Mouse (Mus musculus): ENCODE measurements around the gene Rundc3a. TPM values are rescaled to one million over a fixed set of nuclear protein-coding genes. Genes with fewer than 3 reads are reported as not detected.
"Not testable (repeated sequence)": the region's sequence is repeated elsewhere in the genome, so short reads cannot be mapped to it uniquely, and the experiment has no call there.

The Rundc3a gene
- polyA plus RNA-seq, 1 experiment from 2014 or later = 1.7 TPM

GRCm38 (mm10) chr11:102404161-102405010 is 11.2 kb downstream of the Rundc3a start:
- WGBS = 85% methylated on average over 18 of the region's 18 CpGs
- Histone ChIP-seq H3K9ac (no peak overlapping the region), H3K4me1 (replicated peaks) (peaks cover 31% of the 10 kb centered on the region), H3K36me3 (peaks cover 39% of the 10 kb centered on the region), H3K9me3 (replicated peaks) (no peaks in the 10 kb centered on the region), H3K27ac (ENCODE audit: poor library complexity, severe bottlenecking) (no peak overlapping the region), H3K4me3 (no peak overlapping the region), H3K4me2 (no peak overlapping the region), H3K27me3 (replicated peaks) (peaks cover 37% of the 10 kb centered on the region)
- no peak for ATAC-seq (ENCODE audit: insufficient number of reproducible peaks, low FRiP score)

- 79% methylated on average over 11 of the region's 11 CpGs for WGBS
- ATAC-seq (ENCODE audit: insufficient number of reproducible peaks, low FRiP score) = no peak
- H3K36me3 ChIP-seq = peaks cover 39% of the 10 kb centered on the region
- H3K27me3 ChIP-seq (replicated peaks) = peaks cover 24% of the 10 kb centered on the region
- peak overlapping the region; percentile 94 for H3K9ac ChIP-seq
- H3K9me3 ChIP-seq (replicated peaks) = no peaks in the 10 kb centered on the region
- H3K4me1 ChIP-seq (replicated peaks) = peaks cover 26% of the 10 kb centered on the region
- H3K4me2 ChIP-seq = peak overlapping the region; percentile 84
- peak overlapping the region; percentile 81 for H3K4me3 ChIP-seq
- no peak overlapping the region for H3K27ac ChIP-seq (ENCODE audit: poor library complexity, severe bottlenecking)
Observed at GRCm38 (mm10) chr11:102405544-102406285, 12.5 kb downstream of the Rundc3a start.

- H3K27ac ChIP-seq (ENCODE audit: poor library complexity, severe bottlenecking) = peak overlapping the region; percentile 98
- no peak for ATAC-seq (ENCODE audit: insufficient number of reproducible peaks, low FRiP score)
- H3K9me3 ChIP-seq (replicated peaks) = no peaks in the 10 kb centered on the region
- peaks cover 17% of the 10 kb centered on the region for H3K27me3 ChIP-seq (replicated peaks)
- peak overlapping the region; percentile 81 for H3K4me3 ChIP-seq
- H3K36me3 ChIP-seq = peaks cover 39% of the 10 kb centered on the region
- 5% methylated on average over 3 of the region's 3 CpGs for WGBS
- H3K4me2 ChIP-seq = peak overlapping the region; percentile 84
- peak overlapping the region; percentile 94 for H3K9ac ChIP-seq
- H3K4me1 ChIP-seq (replicated peaks) = peaks cover 31% of the 10 kb centered on the region
Observed at GRCm38 (mm10) chr11:102406401-102406800, 13.2 kb downstream of the Rundc3a start.

GRCm38 (mm10) chr11:102406900-102407833 is 14.0 kb downstream of the Rundc3a start:
- under 1% methylated on average over 85 of the region's 85 CpGs for WGBS
- Histone ChIP-seq H3K4me2 (peak overlapping the region; percentile 84), H3K27me3 (replicated peaks) (peaks cover 9% of the 10 kb centered on the region), H3K27ac (ENCODE audit: poor library complexity, severe bottlenecking) (peak overlapping the region; percentile 98), H3K4me1 (replicated peaks) (peaks cover 34% of the 10 kb centered on the region), H3K4me3 (peak overlapping the region; percentile 81), H3K9me3 (replicated peaks) (no peaks in the 10 kb centered on the region), H3K9ac (peak overlapping the region; percentile 94), H3K36me3 (peaks cover 35% of the 10 kb centered on the region)
- ATAC-seq (ENCODE audit: insufficient number of reproducible peaks, low FRiP score) = peak; percentile 85

GRCm38 (mm10) chr11:102407834-102408215 is 14.6 kb downstream of the Rundc3a start, which contains the start of gene Slc25a39:
Gene Slc25a39 (minus strand): TSS chr11:102407946.
- H3K4me3 ChIP-seq = peak within 1 kb of the TSS; percentile 81
- peaks cover 29% of the 10 kb centered on the region for H3K36me3 ChIP-seq
- ATAC-seq (ENCODE audit: insufficient number of reproducible peaks, low FRiP score) = no peak
- peak within 1 kb of the TSS; percentile 94 for H3K9ac ChIP-seq
- H3K27me3 ChIP-seq (replicated peaks) = peaks cover 4% of the 10 kb centered on the region; the same call in 1 of the 2 replicates
- no peaks in the 10 kb centered on the region for H3K9me3 ChIP-seq (replicated peaks)
- peak within 1 kb of the TSS; percentile 84 for H3K4me2 ChIP-seq
- peak within 1 kb of the TSS; percentile 98 for H3K27ac ChIP-seq (ENCODE audit: poor library complexity, severe bottlenecking)
- 1% methylated on average over 19 of the region's 19 CpGs for WGBS
- H3K4me1 ChIP-seq (replicated peaks) = peaks cover 34% of the 10 kb centered on the region

GRCm38 (mm10) chr11:102408344-102408876 is 15.2 kb downstream of the Rundc3a start:
- Histone ChIP-seq H3K4me1 (replicated peaks) (peaks cover 34% of the 10 kb centered on the region), H3K4me3 (peak overlapping the region; percentile 81), H3K27me3 (replicated peaks) (peaks cover 2% of the 10 kb centered on the region; the same call in 1 of the 2 replicates), H3K36me3 (peaks cover 23% of the 10 kb centered on the region), H3K27ac (ENCODE audit: poor library complexity, severe bottlenecking) (peak overlapping the region; percentile 98), H3K9me3 (replicated peaks) (no peaks in the 10 kb centered on the region), H3K9ac (peak overlapping the region; percentile 94), H3K4me2 (peak overlapping the region; percentile 84)
- peak; percentile 90 for ATAC-seq (ENCODE audit: insufficient number of reproducible peaks, low FRiP score)
- under 1% methylated on average over 32 of the region's 32 CpGs for WGBS

GRCm38 (mm10) chr11:102408888-102409794 is 15.9 kb downstream of the Rundc3a start:
- Histone ChIP-seq H3K27ac (ENCODE audit: poor library complexity, severe bottlenecking) (peak overlapping the region; percentile 98), H3K4me3 (peak overlapping the region; percentile 81), H3K9ac (peak overlapping the region; percentile 62), H3K27me3 (replicated peaks) (no peaks in the 10 kb centered on the region), H3K36me3 (peaks cover 15% of the 10 kb centered on the region), H3K9me3 (replicated peaks) (no peaks in the 10 kb centered on the region), H3K4me2 (peak overlapping the region; percentile 84), H3K4me1 (replicated peaks) (peaks cover 34% of the 10 kb centered on the region)
- ATAC-seq (ENCODE audit: insufficient number of reproducible peaks, low FRiP score) = no peak
- 31% methylated on average over 15 of the region's 15 CpGs for WGBS

- H3K9ac ChIP-seq = 0 out of 2 replicates have a peak overlapping the region, but pooled peaks have one; percentile 42
- no peaks in the 10 kb centered on the region for H3K27me3 ChIP-seq (replicated peaks)
- H3K4me3 ChIP-seq = no peak overlapping the region
- H3K4me2 ChIP-seq = no peak overlapping the region
- WGBS = 76% methylated on average over 3 of the region's 3 CpGs
- H3K9me3 ChIP-seq (replicated peaks) = no peaks in the 10 kb centered on the region
- H3K36me3 ChIP-seq = peaks cover 8% of the 10 kb centered on the region
- 0 out of 2 replicates have a peak overlapping the region, but pooled peaks have one; percentile 98 for H3K27ac ChIP-seq (ENCODE audit: poor library complexity, severe bottlenecking)
- H3K4me1 ChIP-seq (replicated peaks) = peaks cover 32% of the 10 kb centered on the region
- no peak for ATAC-seq (ENCODE audit: insufficient number of reproducible peaks, low FRiP score)
Observed at GRCm38 (mm10) chr11:102409795-102410330, 16.7 kb downstream of the Rundc3a start.

- H3K9ac ChIP-seq; H3K4me3 ChIP-seq; ATAC-seq (ENCODE audit: insufficient number of reproducible peaks, low FRiP score); H3K9me3 ChIP-seq (replicated peaks); H3K27me3 ChIP-seq (replicated peaks); H3K4me2 ChIP-seq; H3K36me3 ChIP-seq; H3K27ac ChIP-seq (ENCODE audit: poor library complexity, severe bottlenecking): not testable (repeated sequence)
- 91% methylated on average over 3 of the region's 3 CpGs for WGBS
- peaks cover 28% of the 10 kb centered on the region for H3K4me1 ChIP-seq (replicated peaks)
Observed at GRCm38 (mm10) chr11:102410345-102410744, 17.1 kb downstream of the Rundc3a start.
